Mouse (Mus musculus): ENCODE data around the gene Dock2. TPM values are rescaled to one million over a fixed set of nuclear protein-coding genes. Genes with fewer than 3 reads are reported as not detected.

Gene Dock2
- polyA plus RNA-seq, 1 experiment: 35.9 TPM

DNA sequence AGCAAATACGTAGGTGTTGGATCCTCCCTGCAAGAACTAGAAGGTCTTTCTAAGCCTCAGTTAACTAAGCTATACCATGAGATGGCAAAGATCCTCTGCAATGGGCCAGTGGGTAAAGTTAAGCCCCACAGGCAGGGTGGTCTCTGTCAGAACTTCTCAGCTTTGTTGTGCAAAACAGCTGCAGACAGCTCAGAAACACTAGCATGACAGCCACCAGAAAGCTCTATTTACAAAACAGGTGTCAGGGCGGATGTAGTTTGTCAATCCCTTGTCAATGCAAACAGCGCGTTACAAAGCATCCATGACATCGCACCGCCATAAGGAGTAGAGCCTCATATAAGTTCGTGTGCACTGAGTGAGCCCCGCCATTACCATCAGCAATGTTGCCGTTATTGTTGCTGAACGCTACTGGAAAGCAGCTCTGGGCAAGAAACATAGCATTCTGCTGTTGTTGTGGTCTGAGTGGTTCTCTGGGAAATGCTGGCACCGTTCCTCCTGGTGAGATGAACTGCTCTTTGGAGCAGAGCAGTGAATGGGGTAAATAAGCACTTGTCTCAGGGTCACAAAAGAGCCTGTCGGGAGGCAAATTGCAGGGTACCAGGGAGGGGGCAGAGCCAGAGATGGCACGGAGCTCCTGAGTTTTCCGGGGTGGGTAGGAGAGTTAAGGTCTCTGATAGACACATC is 507.2 kb downstream of the Dock2 start:
- Histone ChIP-seq H3K4me1 (ENCODE audit: control insufficient read depth, insufficient read depth, insufficient read length) (no peaks in the 10 kb centered on the region), H3K27ac (ENCODE audit: insufficient read depth, low read length) (no peak overlapping the region), H3K4me3 (ENCODE audit: extremely low read depth, insufficient read depth, insufficient read length) (no peak overlapping the region), H3K36me3 (ENCODE audit: control insufficient read depth, insufficient read depth, low read length) (peaks cover 13% of the 10 kb centered on the region), H3K27me3 (ENCODE audit: control insufficient read depth, insufficient read depth, low read length) (no peaks in the 10 kb centered on the region)
- TF ChIP-seq CTCF (IDR thresholded peaks at IDR 0.05; ENCODE audit: extremely low read depth, insufficient read depth, insufficient read length, insufficient replicate concordance) (no peak), POLR2A (IDR thresholded peaks at IDR 0.05; ENCODE audit: low read depth, low read length) (no peak)
- WGBS: 91% methylated on average over 14 of the region's 14 CpGs
- DNase-seq (ENCODE audit: low read depth in 1 of 2, low spot score in 2 of 2): no peak

DNA sequence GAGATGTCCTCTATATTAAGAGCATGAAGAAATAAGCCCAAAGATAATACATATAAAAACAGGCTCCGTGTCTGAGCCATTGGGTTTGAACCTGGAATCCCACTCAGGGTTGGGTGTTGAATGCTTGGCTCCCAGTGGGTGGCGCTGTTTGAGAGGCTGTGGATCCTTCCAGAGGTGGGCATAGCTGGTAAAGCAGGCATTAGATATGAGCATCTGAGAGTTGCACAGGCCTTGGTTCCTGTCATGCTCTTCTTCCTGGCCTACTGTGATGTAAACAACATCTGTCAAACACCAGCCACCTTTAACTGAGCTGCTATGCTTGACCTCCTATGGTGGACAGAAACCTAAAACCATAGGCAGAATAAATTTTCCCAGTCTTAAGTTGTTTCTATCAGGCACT is 507.8 kb downstream of the Dock2 start:
- H3K4me1 ChIP-seq (ENCODE audit: control insufficient read depth, insufficient read depth, insufficient read length): no peaks in the 10 kb centered on the region
- H3K27me3 ChIP-seq (ENCODE audit: control insufficient read depth, insufficient read depth, low read length): no peaks in the 10 kb centered on the region
- peak; percentile 24; the same call in 1 of the 2 replicates for TF ChIP-seq CTCF (IDR thresholded peaks at IDR 0.05; ENCODE audit: extremely low read depth, insufficient read depth, insufficient read length, insufficient replicate concordance)
- no peak for TF ChIP-seq POLR2A (IDR thresholded peaks at IDR 0.05; ENCODE audit: low read depth, low read length)
- H3K27ac ChIP-seq (ENCODE audit: insufficient read depth, low read length): no peak overlapping the region
- WGBS: 91% methylated on average over 2 of the region's 2 CpGs
- peaks cover 13% of the 10 kb centered on the region for H3K36me3 ChIP-seq (ENCODE audit: control insufficient read depth, insufficient read depth, low read length)
- no peak overlapping the region for H3K4me3 ChIP-seq (ENCODE audit: extremely low read depth, insufficient read depth, insufficient read length)
- DNase-seq (ENCODE audit: low read depth in 1 of 2, low spot score in 2 of 2): no peak

DNA sequence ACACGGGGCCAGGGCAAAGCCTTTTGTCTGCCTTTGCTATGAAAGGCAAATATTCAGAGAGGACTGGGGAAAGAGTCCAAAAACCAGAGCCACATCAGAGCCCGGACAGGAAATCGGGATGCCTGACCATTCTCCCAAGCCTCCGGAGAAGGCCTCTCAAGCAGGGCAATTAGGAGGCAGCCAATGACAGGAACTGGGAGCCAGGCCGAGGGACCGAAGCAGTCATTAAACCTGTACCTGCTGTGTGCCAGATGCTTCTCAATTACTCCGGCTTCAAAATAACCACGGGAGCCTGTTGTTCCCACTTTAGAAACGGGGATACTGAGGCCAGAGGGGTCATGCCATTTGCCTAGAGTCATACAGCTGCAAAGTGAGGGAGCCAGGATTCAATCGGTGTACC is 511.7 kb downstream of the Dock2 start:
- no peak for DNase-seq (ENCODE audit: low read depth in 1 of 2, low spot score in 2 of 2)
- TF ChIP-seq POLR2A (IDR thresholded peaks at IDR 0.05; ENCODE audit: low read depth, low read length): no peak
- TF ChIP-seq CTCF (IDR thresholded peaks at IDR 0.05; ENCODE audit: extremely low read depth, insufficient read depth, insufficient read length, insufficient replicate concordance): no peak
- Histone ChIP-seq H3K4me1 (ENCODE audit: control insufficient read depth, insufficient read depth, insufficient read length) (no peaks in the 10 kb centered on the region), H3K27me3 (ENCODE audit: control insufficient read depth, insufficient read depth, low read length) (no peaks in the 10 kb centered on the region), H3K4me3 (ENCODE audit: extremely low read depth, insufficient read depth, insufficient read length) (no peak overlapping the region), H3K36me3 (ENCODE audit: control insufficient read depth, insufficient read depth, low read length) (peaks cover 17% of the 10 kb centered on the region), H3K27ac (ENCODE audit: insufficient read depth, low read length) (no peak overlapping the region)
- WGBS: 92% methylated on average over 10 of the region's 10 CpGs

DNA sequence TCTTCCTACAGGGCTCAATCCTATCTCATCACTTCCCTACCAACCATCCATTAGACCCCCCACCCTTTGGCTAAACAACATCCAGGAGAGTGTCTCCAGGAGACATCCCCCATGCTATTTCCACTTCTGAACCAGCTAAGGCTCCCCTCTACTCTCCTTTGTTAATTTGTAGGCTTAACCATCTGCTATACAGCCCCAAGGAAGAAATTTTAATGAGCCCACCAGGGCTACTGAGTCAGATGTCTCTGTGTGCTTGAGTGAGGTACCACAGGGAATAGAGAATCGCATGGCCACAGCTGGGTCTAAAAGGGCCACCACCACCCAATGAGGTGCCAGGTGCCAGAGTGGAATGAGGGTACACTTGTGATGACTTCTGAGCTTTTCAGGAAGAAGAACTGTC is 519.6 kb downstream of the Dock2 start:
- no peak for DNase-seq (ENCODE audit: low read depth in 1 of 2, low spot score in 2 of 2)
- Histone ChIP-seq H3K4me1 (ENCODE audit: control insufficient read depth, insufficient read depth, insufficient read length) (no peaks in the 10 kb centered on the region), H3K4me3 (ENCODE audit: extremely low read depth, insufficient read depth, insufficient read length) (no peak overlapping the region), H3K27ac (ENCODE audit: insufficient read depth, low read length) (no peak overlapping the region), H3K27me3 (ENCODE audit: control insufficient read depth, insufficient read depth, low read length) (no peaks in the 10 kb centered on the region), H3K36me3 (ENCODE audit: control insufficient read depth, insufficient read depth, low read length) (peaks cover 58% of the 10 kb centered on the region)
- 88% methylated on average over 1 of the region's 1 CpGs for WGBS
- TF ChIP-seq POLR2A (IDR thresholded peaks at IDR 0.05; ENCODE audit: low read depth, low read length) (no peak), CTCF (IDR thresholded peaks at IDR 0.05; ENCODE audit: extremely low read depth, insufficient read depth, insufficient read length, insufficient replicate concordance) (no peak)

DNA sequence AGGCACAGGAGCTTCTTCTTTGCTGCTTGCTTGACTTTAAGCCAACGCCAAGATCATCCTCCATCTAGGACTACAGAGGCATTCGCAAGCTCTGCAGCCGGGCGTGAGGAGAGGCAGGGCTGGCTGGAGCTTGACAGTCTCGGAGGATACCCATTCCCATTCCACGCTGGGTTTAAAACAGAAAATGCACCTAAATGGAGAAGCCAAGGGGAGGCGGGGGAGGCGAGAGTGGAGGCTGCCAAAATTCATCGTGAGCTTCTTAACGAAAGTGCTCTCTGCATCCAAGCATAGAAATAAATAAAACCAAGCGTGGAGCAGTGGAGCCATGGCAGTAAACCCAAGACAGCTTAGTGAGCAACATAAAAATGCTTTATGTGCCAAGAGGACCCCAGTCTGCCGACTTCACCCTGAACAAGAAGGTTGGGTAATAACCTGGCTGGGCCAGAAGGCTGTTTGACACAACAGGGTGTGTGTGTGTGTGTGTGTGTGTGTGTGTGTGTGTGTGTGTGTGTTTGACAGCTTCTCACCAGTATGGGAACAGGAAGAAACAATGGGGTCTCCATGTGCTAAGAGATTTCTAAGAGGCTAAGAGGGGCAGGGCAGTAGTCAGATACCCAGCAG is 524.7 kb downstream of the Dock2 start:
- TF ChIP-seq POLR2A (IDR thresholded peaks at IDR 0.05; ENCODE audit: low read depth, low read length) (no peak), CTCF (IDR thresholded peaks at IDR 0.05; ENCODE audit: extremely low read depth, insufficient read depth, insufficient read length, insufficient replicate concordance) (no peak)
- Histone ChIP-seq H3K27me3 (ENCODE audit: control insufficient read depth, insufficient read depth, low read length) (no peaks in the 10 kb centered on the region), H3K4me3 (ENCODE audit: extremely low read depth, insufficient read depth, insufficient read length) (no peak overlapping the region), H3K4me1 (ENCODE audit: control insufficient read depth, insufficient read depth, insufficient read length) (no peaks in the 10 kb centered on the region), H3K27ac (ENCODE audit: insufficient read depth, low read length) (no peak overlapping the region), H3K36me3 (ENCODE audit: control insufficient read depth, insufficient read depth, low read length) (peaks cover 67% of the 10 kb centered on the region)
- WGBS: 90% methylated on average over 12 of the region's 12 CpGs
- DNase-seq (ENCODE audit: low read depth in 1 of 2, low spot score in 2 of 2): no peak

DNA sequence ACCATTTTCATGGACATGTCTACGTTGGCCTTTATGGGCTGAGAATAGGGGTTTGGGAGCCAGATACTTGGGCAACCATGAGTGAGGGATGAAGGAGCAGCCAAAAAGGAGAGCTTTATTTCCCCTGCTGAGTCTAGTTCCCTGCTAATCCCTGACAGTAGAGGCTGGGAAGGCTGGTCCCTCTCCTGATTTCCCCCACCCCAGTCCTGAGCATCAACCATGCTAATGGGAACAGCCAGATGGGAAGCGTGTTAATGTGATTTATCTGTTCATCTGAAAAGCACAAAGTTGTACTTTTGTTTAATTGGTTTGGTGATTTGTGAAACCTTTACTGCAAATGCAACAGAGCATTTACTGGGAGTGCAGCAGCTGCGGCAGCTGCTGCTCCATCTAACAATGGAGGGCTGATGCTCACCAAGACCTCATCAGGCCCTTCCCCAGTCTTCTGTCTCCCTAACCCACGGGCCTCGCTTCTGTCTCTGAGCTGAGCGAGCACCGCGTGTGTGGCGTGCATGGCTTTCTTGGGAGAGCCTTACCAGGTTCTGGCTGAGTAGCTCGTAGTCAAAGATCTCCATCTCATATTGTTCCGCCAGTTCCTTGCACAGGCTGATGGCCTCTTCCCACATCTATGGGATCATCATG is 526.0 kb downstream of the Dock2 start:
- Histone ChIP-seq H3K36me3 (ENCODE audit: control insufficient read depth, insufficient read depth, low read length) (peaks cover 68% of the 10 kb centered on the region), H3K27ac (ENCODE audit: insufficient read depth, low read length) (no peak overlapping the region), H3K27me3 (ENCODE audit: control insufficient read depth, insufficient read depth, low read length) (no peaks in the 10 kb centered on the region), H3K4me3 (ENCODE audit: extremely low read depth, insufficient read depth, insufficient read length) (no peak overlapping the region), H3K4me1 (ENCODE audit: control insufficient read depth, insufficient read depth, insufficient read length) (no peaks in the 10 kb centered on the region)
- TF ChIP-seq POLR2A (IDR thresholded peaks at IDR 0.05; ENCODE audit: low read depth, low read length) (no peak), CTCF (IDR thresholded peaks at IDR 0.05; ENCODE audit: extremely low read depth, insufficient read depth, insufficient read length, insufficient replicate concordance) (no peak)
- DNase-seq (ENCODE audit: low read depth in 1 of 2, low spot score in 2 of 2): no peak
- WGBS: 94% methylated on average over 11 of the region's 11 CpGs

DNA sequence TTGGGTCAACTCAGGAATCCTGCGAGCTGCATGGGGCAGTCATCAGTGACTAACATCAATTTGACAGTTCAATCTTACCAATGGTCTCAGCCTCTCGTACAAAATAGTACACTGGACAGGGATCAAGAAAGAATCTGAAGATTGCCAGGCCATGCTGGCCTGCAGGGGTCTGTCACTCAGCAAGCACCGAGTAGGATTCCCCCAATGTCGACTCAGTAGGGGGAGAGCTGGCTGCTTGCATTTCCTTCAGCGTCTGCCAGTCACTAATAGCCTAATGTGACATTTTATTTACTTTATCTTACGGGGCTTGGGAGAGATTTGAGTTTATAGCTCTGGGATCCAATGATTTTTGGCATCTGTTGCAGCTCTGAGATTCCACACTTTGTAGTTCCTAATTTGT is 540.7 kb downstream of the Dock2 start:
- Histone ChIP-seq H3K4me3 (ENCODE audit: extremely low read depth, insufficient read depth, insufficient read length) (no peak overlapping the region), H3K36me3 (ENCODE audit: control insufficient read depth, insufficient read depth, low read length) (peaks cover 55% of the 10 kb centered on the region), H3K27ac (ENCODE audit: insufficient read depth, low read length) (no peak overlapping the region), H3K27me3 (ENCODE audit: control insufficient read depth, insufficient read depth, low read length) (no peaks in the 10 kb centered on the region), H3K4me1 (ENCODE audit: control insufficient read depth, insufficient read depth, insufficient read length) (no peaks in the 10 kb centered on the region)
- no peak for TF ChIP-seq POLR2A (IDR thresholded peaks at IDR 0.05; ENCODE audit: low read depth, low read length)
- no peak for TF ChIP-seq CTCF (IDR thresholded peaks at IDR 0.05; ENCODE audit: extremely low read depth, insufficient read depth, insufficient read length, insufficient replicate concordance)
- no peak for DNase-seq (ENCODE audit: low read depth in 1 of 2, low spot score in 2 of 2)
- WGBS: 82% methylated on average over 6 of the region's 6 CpGs

Measured in spleen, adult 2 months (tissue).